Mouse (Mus musculus): ENCODE results near the gene Sipa1l1.

GRCm38 (mm10) chr12:82320204-82320603 is 151.1 kb downstream of the Sipa1l1 start:
- TF ChIP-seq CTCF (IDR thresholded peaks at IDR 0.05; ENCODE audit: control insufficient read depth, insufficient read depth, insufficient read length), result no peak
- no peak for TF ChIP-seq MAX (IDR thresholded peaks at IDR 0.05)
